Mouse (Mus musculus) myocyte (in vitro differentiated cells): ENCODE measurements around the gene Hist1h2ak.

Experiments used
- CEBPB ChIP-seq: IDR thresholded peaks from 2 replicates; pipeline ENCODE4 v1.6.1; 2011; ENCODE audit warnings: mild to moderate bottlenecking, moderate library complexity; ENCODE audit not compliant: poor library complexity, insufficient read depth, severe bottlenecking
- POLR2A ChIP-seq: IDR thresholded peaks from one replicate; pipeline ENCODE4 v1.6.1; 2011; ENCODE audit warnings: low read depth, mild to moderate bottlenecking, control low read depth, moderate library complexity; ENCODE audit not compliant: insufficient read length
- POLR2AphosphoS2 ChIP-seq: IDR thresholded peaks from one replicate; pipeline ENCODE4 v1.6.1; 2011; ENCODE audit warnings: low read depth, control low read depth; ENCODE audit not compliant: insufficient read length
- REST ChIP-seq: IDR thresholded peaks from one replicate; pipeline ENCODE4 v1.6.1; 2011; ENCODE audit warnings: mild to moderate bottlenecking, control low read depth, moderate library complexity; ENCODE audit not compliant: insufficient read depth, insufficient read length
- USF1 ChIP-seq: IDR thresholded peaks from one replicate; pipeline ENCODE4 v1.6.1; 2011; ENCODE audit warnings: low read depth, mild to moderate bottlenecking, control low read depth, moderate library complexity

DNA sequence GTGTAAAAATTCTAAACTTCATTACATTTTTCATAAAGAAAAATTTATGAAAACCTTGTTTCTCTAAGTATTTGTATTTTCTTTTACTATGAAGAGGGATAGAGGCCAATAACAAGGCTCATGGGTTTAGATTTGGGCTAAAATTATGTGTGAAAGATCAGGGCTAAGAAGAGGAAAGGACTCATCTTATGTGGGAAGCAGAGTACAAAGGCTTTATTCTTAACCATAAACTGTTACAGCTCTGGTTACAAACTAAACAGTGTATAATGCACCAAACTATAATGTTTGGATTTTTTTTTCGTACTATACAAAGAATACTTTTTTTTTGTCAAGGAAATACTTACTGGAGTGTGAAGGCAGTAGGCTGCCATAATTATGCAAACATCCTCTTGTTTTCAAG is 2.1 kb upstream of the Hist1h2ak start:
- TF ChIP-seq REST: no peak
- no peak for TF ChIP-seq POLR2AphosphoS2
- no peak for TF ChIP-seq USF1
- TF ChIP-seq POLR2A: no peak
- no peak for TF ChIP-seq CEBPB
